Mouse (Mus musculus): ENCODE measurements around the gene 1810010D01Rik.

1810010D01Rik gene

GRCm38 (mm10) chr7:145211680-145212659, 4.1 kb upstream of the 1810010D01Rik start:
- DNase-seq, result no peak

- no peak for DNase-seq
Observed at GRCm38 (mm10) chr7:145210477-145211070, 2.7 kb upstream of the 1810010D01Rik start.

- DNase-seq, result no peak
Observed at GRCm38 (mm10) chr7:145206801-145207200, 1.1 kb downstream of the 1810010D01Rik start.

GRCm38 (mm10) chr7:145206056-145206610, 1.8 kb downstream of the 1810010D01Rik start:
- DNase-seq, result peak; percentile 73

GRCm38 (mm10) chr7:145205363-145205902, 2.5 kb downstream of the 1810010D01Rik start:
- DNase-seq, result no peak

- no peak for DNase-seq
Observed at GRCm38 (mm10) chr7:145199711-145200110, 8.2 kb downstream of the 1810010D01Rik start.

- DNase-seq, result peak; percentile 74
Observed at GRCm38 (mm10) chr7:145198223-145198714, 9.7 kb downstream of the 1810010D01Rik start.

GRCm38 (mm10) chr7:145197711-145198110, 10.2 kb downstream of the 1810010D01Rik start:
- no peak for DNase-seq

- DNase-seq, result peak; percentile 87
Observed at GRCm38 (mm10) chr7:145197042-145197441, 10.9 kb downstream of the 1810010D01Rik start.

GRCm38 (mm10) chr7:145196340-145196739, 11.6 kb downstream of the 1810010D01Rik start:
- DNase-seq, result no peak

GRCm38 (mm10) chr7:145195186-145195927, 12.6 kb downstream of the 1810010D01Rik start:
- DNase-seq, result no peak

GRCm38 (mm10) chr7:145194455-145195161, 13.3 kb downstream of the 1810010D01Rik start:
- no peak for DNase-seq

GRCm38 (mm10) chr7:145192836-145193235, 15.1 kb downstream of the 1810010D01Rik start:
- no peak for DNase-seq

- no peak for DNase-seq
Observed at GRCm38 (mm10) chr7:145190520-145190919, 17.4 kb downstream of the 1810010D01Rik start.

GRCm38 (mm10) chr7:145189342-145189741, 18.6 kb downstream of the 1810010D01Rik start:
- DNase-seq, result no peak

GRCm38 (mm10) chr7:145187802-145188201, 20.1 kb downstream of the 1810010D01Rik start:
- DNase-seq, result no peak

GRCm38 (mm10) chr7:145182388-145182787, 25.5 kb downstream of the 1810010D01Rik start:
- DNase-seq, result no peak

- no peak for DNase-seq
Observed at GRCm38 (mm10) chr7:145181376-145182034, 26.4 kb downstream of the 1810010D01Rik start.

- DNase-seq, result no peak
Observed at GRCm38 (mm10) chr7:145179691-145180091, 28.2 kb downstream of the 1810010D01Rik start.

GRCm38 (mm10) chr7:145176750-145177589, 30.9 kb downstream of the 1810010D01Rik start:
- DNase-seq, result no peak
